Mouse (Mus musculus) heart, adult 2 months (tissue): ENCODE measurements around the gene Cda.

Experiments
- CTCF ChIP-seq: fragments of 200-600 bp; IDR thresholded peaks from 2 replicates; pipeline ENCODE4 v1.8.1; 2022; ENCODE audit warnings: antibody characterized with exemption, mild to moderate bottlenecking, moderate library complexity
- EP300 ChIP-seq: fragments of 200-500 bp; IDR thresholded peaks from 2 replicates; pipeline ENCODE4 v1.6.1; 2011; ENCODE audit warnings: low read depth, low read length, control low read depth; ENCODE audit not compliant: insufficient read depth
- POLR2A ChIP-seq: fragments of 200-500 bp; IDR thresholded peaks from 2 replicates; pipeline ENCODE4 v1.6.1; 2011; ENCODE audit warnings: mild to moderate bottlenecking, low read depth, low read length, control low read depth; ENCODE audit not compliant: insufficient read depth

DNA sequence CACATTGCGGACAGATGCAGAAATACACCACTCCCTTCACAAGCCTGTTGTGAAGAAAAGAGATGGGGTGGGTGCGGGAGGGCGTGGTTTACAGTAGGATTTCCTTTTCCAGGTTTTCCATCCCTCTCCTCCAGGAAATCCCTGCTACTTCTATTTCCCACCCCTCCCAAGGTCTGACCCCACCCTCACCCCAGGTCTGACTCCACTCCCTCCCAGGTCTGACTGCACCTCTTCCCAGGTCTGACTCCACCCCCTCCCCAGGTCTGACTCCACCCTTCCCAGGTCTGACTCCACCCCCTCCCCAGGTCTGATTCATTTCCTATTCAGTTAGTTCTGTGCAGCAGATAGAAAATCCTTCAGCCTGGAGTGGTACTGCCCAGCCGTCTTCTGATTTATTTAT lies 16.0 kb upstream of the Cda start:
- TF ChIP-seq CTCF (no peak), POLR2A (no peak), EP300 (no peak)
